Mouse (Mus musculus) right cerebral cortex, adult 2 months (tissue): ENCODE data around the gene Lrrc26.

Source experiments
- DNase-seq, 2 experiments: peaks; one replicate each; pipeline ENCODE4 v3.0.0; 2021 to 2022; ENCODE audit warnings: low spot score in 2 of 2

Gene Lrrc26

GRCm38 (mm10) chr2:25266720-25267119, 23.0 kb upstream of the Lrrc26 start:
- DNase-seq = peak in 1 of 2 experiments; percentile 33

- DNase-seq = no peak
Observed at GRCm38 (mm10) chr2:25267241-25267640, 22.5 kb upstream of the Lrrc26 start.

- DNase-seq = no peak
Observed at GRCm38 (mm10) chr2:25267746-25268309, 21.9 kb upstream of the Lrrc26 start.

GRCm38 (mm10) chr2:25271827-25272511, 17.7 kb upstream of the Lrrc26 start, which contains the start of the genes Ssna1 and Anapc2:
Ssna1 (minus strand) TSS chr2:25272438.
Anapc2 (plus strand) TSS chr2:25272478.
- peak; percentile 98 to 99 for DNase-seq

GRCm38 (mm10) chr2:25272515-25272914, 17.2 kb upstream of the Lrrc26 start:
- DNase-seq = no peak

GRCm38 (mm10) chr2:25273010-25273409, 16.7 kb upstream of the Lrrc26 start:
- no peak for DNase-seq

- peak; percentile 78 to 85 for DNase-seq
Observed at GRCm38 (mm10) chr2:25278928-25279882, 10.5 kb upstream of the Lrrc26 start.

GRCm38 (mm10) chr2:25285551-25285950, 4.2 kb upstream of the Lrrc26 start:
- DNase-seq = no peak

GRCm38 (mm10) chr2:25286314-25286713, 3.4 kb upstream of the Lrrc26 start:
- DNase-seq = no peak

GRCm38 (mm10) chr2:25286837-25287636, 2.7 kb upstream of the Lrrc26 start:
- DNase-seq = no peak

- DNase-seq = no peak
Observed at GRCm38 (mm10) chr2:25287927-25288649, 1.6 kb upstream of the Lrrc26 start, which contains the start of gene Tmem210. Tmem210 (plus strand) TSS chr2:25288145.

GRCm38 (mm10) chr2:25288734-25289345, 875 bp upstream of the Lrrc26 start:
- peak in 1 of 2 experiments; percentile 42 for DNase-seq

- peak; percentile 68 to 81 for DNase-seq
Observed at GRCm38 (mm10) chr2:25290101-25290815, 543 bp downstream of the Lrrc26 start.

- peak; percentile 53 to 55 for DNase-seq
Observed at GRCm38 (mm10) chr2:25290816-25291130, 1.1 kb downstream of the Lrrc26 start.

GRCm38 (mm10) chr2:25291184-25292053, 1.7 kb downstream of the Lrrc26 start:
- peak in 1 of 2 experiments; percentile 27 for DNase-seq

GRCm38 (mm10) chr2:25292054-25292544, 2.4 kb downstream of the Lrrc26 start:
- DNase-seq = peak in 1 of 2 experiments; percentile 53

GRCm38 (mm10) chr2:25292856-25293255, 3.1 kb downstream of the Lrrc26 start:
- DNase-seq = peak; percentile 70 to 76

- no peak for DNase-seq
Observed at GRCm38 (mm10) chr2:25293706-25294105, 4.0 kb downstream of the Lrrc26 start.
